Mouse (Mus musculus): ENCODE results near the gene Elmod1. TPM values are rescaled to one million over a fixed set of nuclear protein-coding genes. Genes with fewer than 3 reads are reported as not detected.

Gene Elmod1
- total and polyA plus RNA-seq, 3 experiments: not detected

- Histone ChIP-seq H3K27me3 (replicated peaks) (no peaks in the 10 kb centered on the region), H3K27ac (ENCODE audit: insufficient read depth, low read depth) (no peak overlapping the region), H3K4me1 (ENCODE audit: control insufficient read depth in 1 of 2, insufficient read depth in 2 of 2) (no peaks in the 10 kb centered on the region), H3K4me2 (ENCODE audit: insufficient read depth, low read depth, poor library complexity, severe bottlenecking) (no peak overlapping the region), H3K36me3 (replicated peaks in 1 of 2; ENCODE audit: control insufficient read depth in 1 of 2, insufficient read depth in 1 of 2, low read length in 1 of 2) (no peaks in the 10 kb centered on the region), H3K9ac (ENCODE audit: insufficient read depth, low read depth) (no peak overlapping the region), H3K4me3 (replicated peaks in 1 of 3; ENCODE audit: low read depth in 2 of 3, low read length in 2 of 3, poor library complexity in 1 of 3) (no peak overlapping the region), H3K9me3 (replicated peaks; ENCODE audit: low read length) (peaks cover 6% of the 10 kb centered on the region), H3K79me2 (replicated peaks; ENCODE audit: control insufficient read depth, extremely low read depth, insufficient read depth, poor library complexity, severe bottlenecking) (no peaks in the 10 kb centered on the region)
- no peak for DNase-seq (ENCODE audit: extremely low read depth)
- dilution Hi-C loops (cut with MboI; ENCODE audit: extremely low pct_ligation_motif_present, extremely low pct_unique_long_range_greater_than_20kb, low sequenced_read_pairs) (no loop called here), in situ Hi-C loops (cut with MboI; ENCODE audit: low pct_ligation_motif_present, low pct_unique_long_range_greater_than_20kb, low sequenced_read_pairs) (no loop called here)
- TF ChIP-seq RAD21 (IDR thresholded peaks at IDR 0.05; ENCODE audit: low read depth, low read length): no peak
- TF ChIP-seq HCFC1 (IDR thresholded peaks at IDR 0.05; ENCODE audit: low read depth, low read length): no peak
- TF ChIP-seq ETS1 (conservative IDR thresholded peaks at IDR 0.05; ENCODE audit: low read depth, low read length): no peak
- no peak for TF ChIP-seq CHD2 (IDR thresholded peaks at IDR 0.05; ENCODE audit: low read length)
- TF ChIP-seq RCOR1 (conservative IDR thresholded peaks at IDR 0.05; ENCODE audit: low read depth, low read length): no peak
- TF ChIP-seq KAT2A (IDR thresholded peaks at IDR 0.05; ENCODE audit: insufficient replicate concordance, low read length): no peak
- no peak for TF ChIP-seq TBP (conservative IDR thresholded peaks at IDR 0.05; ENCODE audit: low read depth, low read length)
- TF ChIP-seq ZC3H11A (IDR thresholded peaks at IDR 0.05; ENCODE audit: low read depth, low read length): no peak
- TF ChIP-seq MXI1 (IDR thresholded peaks at IDR 0.05; ENCODE audit: low read depth, low read length): no peak
- TF ChIP-seq CTCF (conservative IDR thresholded peaks at IDR 0.05 in 1 of 2, IDR thresholded peaks at IDR 0.05 in 1 of 2; ENCODE audit: low read depth in 2 of 2, low read length in 2 of 2): no peak
- TF ChIP-seq GABPA (IDR thresholded peaks at IDR 0.05; ENCODE audit: insufficient replicate concordance, low read depth, low read length): no peak
- no peak for TF ChIP-seq MAZ (IDR thresholded peaks at IDR 0.05; ENCODE audit: low read depth, low read length)
Observed at GRCm38 (mm10) chr9:53899836-53900235, 75.3 kb downstream of the Elmod1 start.

DNA sequence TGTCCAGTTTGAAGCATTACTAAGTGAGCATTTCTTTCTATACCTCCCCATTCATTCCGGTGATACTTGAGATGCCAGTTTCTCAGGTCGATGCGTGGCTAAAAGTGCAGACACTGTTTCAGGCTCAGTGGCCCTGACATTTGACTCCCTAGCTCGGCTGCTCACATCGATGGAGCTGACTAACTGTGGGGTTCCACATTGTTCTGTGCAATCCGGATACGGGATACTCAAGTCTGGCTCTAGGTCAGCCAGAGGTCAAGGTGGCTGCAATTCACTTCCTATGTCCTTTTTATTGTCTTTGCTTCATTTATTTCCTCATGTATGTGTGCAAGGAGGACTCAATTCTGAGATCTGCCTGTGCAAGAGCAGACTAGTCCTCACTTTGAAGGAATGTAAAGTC lies 79.3 kb downstream of the Elmod1 start:
- DNase-seq (ENCODE audit: extremely low read depth): no peak
- H3K4me2 ChIP-seq (ENCODE audit: insufficient read depth, low read depth, poor library complexity, severe bottlenecking): no peak overlapping the region
- no peaks in the 10 kb centered on the region for H3K79me2 ChIP-seq (replicated peaks; ENCODE audit: control insufficient read depth, extremely low read depth, insufficient read depth, poor library complexity, severe bottlenecking)
- no peak overlapping the region for H3K4me3 ChIP-seq (replicated peaks in 1 of 3; ENCODE audit: low read depth in 2 of 3, low read length in 2 of 3, poor library complexity in 1 of 3)
- dilution Hi-C loops (cut with MboI; ENCODE audit: extremely low pct_ligation_motif_present, extremely low pct_unique_long_range_greater_than_20kb, low sequenced_read_pairs) (no loop called here), in situ Hi-C loops (cut with MboI; ENCODE audit: low pct_ligation_motif_present, low pct_unique_long_range_greater_than_20kb, low sequenced_read_pairs) (no loop called here)
- peaks cover 13% of the 10 kb centered on the region for H3K9me3 ChIP-seq (replicated peaks; ENCODE audit: low read length)
- H3K9ac ChIP-seq (ENCODE audit: insufficient read depth, low read depth): no peak overlapping the region
- no peaks in the 10 kb centered on the region for H3K27me3 ChIP-seq (replicated peaks)
- H3K36me3 ChIP-seq (replicated peaks in 1 of 2; ENCODE audit: control insufficient read depth in 1 of 2, insufficient read depth in 1 of 2, low read length in 1 of 2): no peaks in the 10 kb centered on the region
- H3K4me1 ChIP-seq (ENCODE audit: control insufficient read depth in 1 of 2, insufficient read depth in 2 of 2): no peaks in the 10 kb centered on the region; a peak in 1 of 4 replicates
- H3K27ac ChIP-seq (ENCODE audit: insufficient read depth, low read depth): no peak overlapping the region
- TF ChIP-seq EP300 (IDR thresholded peaks at IDR 0.05; ENCODE audit: low read length) (no peak), NRF1 (IDR thresholded peaks at IDR 0.05; ENCODE audit: low read depth, low read length) (no peak), MXI1 (IDR thresholded peaks at IDR 0.05; ENCODE audit: low read depth, low read length) (no peak), KAT2A (IDR thresholded peaks at IDR 0.05; ENCODE audit: insufficient replicate concordance, low read length) (no peak), MAFK (IDR thresholded peaks at IDR 0.05; ENCODE audit: insufficient replicate concordance, low read length) (no peak), MEF2A (IDR thresholded peaks at IDR 0.05; ENCODE audit: borderline replicate concordance, low read depth, low read length) (no peak), PAX5 (IDR thresholded peaks at IDR 0.05; ENCODE audit: low read length) (no peak), MAZ (IDR thresholded peaks at IDR 0.05; ENCODE audit: low read depth, low read length) (no peak), CHD1 (IDR thresholded peaks at IDR 0.05; ENCODE audit: low read depth, low read length) (no peak), POLR2AphosphoS2 (IDR thresholded peaks at IDR 0.05; ENCODE audit: low read depth, low read length) (no peak), TCF12 (IDR thresholded peaks at IDR 0.05; ENCODE audit: low read depth, low read length) (no peak), TBP (conservative IDR thresholded peaks at IDR 0.05; ENCODE audit: low read depth, low read length) (no peak), RCOR1 (conservative IDR thresholded peaks at IDR 0.05; ENCODE audit: low read depth, low read length) (no peak), GABPA (IDR thresholded peaks at IDR 0.05; ENCODE audit: insufficient replicate concordance, low read depth, low read length) (no peak), ZKSCAN1 (IDR thresholded peaks at IDR 0.05; ENCODE audit: borderline replicate concordance, low read depth, low read length) (no peak), SIN3A (IDR thresholded peaks at IDR 0.05; ENCODE audit: low read length) (no peak), JUN (IDR thresholded peaks at IDR 0.05; ENCODE audit: insufficient read depth, low read depth, low read length) (no peak), HCFC1 (IDR thresholded peaks at IDR 0.05; ENCODE audit: low read depth, low read length) (no peak), RAD21 (IDR thresholded peaks at IDR 0.05; ENCODE audit: low read depth, low read length) (no peak)
